Mouse (Mus musculus) limb, embryonic 15.5 days (tissue): ENCODE measurements around the gene Nck1. TPM values are rescaled to one million over a fixed set of nuclear protein-coding genes. Genes with fewer than 3 reads are reported as not detected.
A peak's percentile ranks its signal among the peaks of the same experiment; 100 is the strongest.

Experiments used
- ATAC-seq: fragments of 200-750 bp; cut with Nextera tagmentation; 2 replicates; pipeline ENCODE4 v1.8.0; 2017; ENCODE audit warnings: low read depth, moderate TSS enrichment; ENCODE audit not compliant: insufficient number of reproducible peaks, low FRiP score, low TSS enrichment
- H3K27ac ChIP-seq: fragments of 300-500 bp; sonication (generic); 2 replicates; pipeline ENCODE4 v1.5.1; 2015; ENCODE audit warnings: moderate library complexity, mild to moderate bottlenecking, inconsistent platforms
- H3K27me3 ChIP-seq: fragments of 300-500 bp; sonication (generic); 2 replicates; pipeline ENCODE4 v1.6.1; 2015; ENCODE audit warnings: inconsistent platforms
- H3K36me3 ChIP-seq: fragments of 300-500 bp; sonication (generic); 2 replicates; pipeline ENCODE4 v1.6.1; 2015; ENCODE audit warnings: inconsistent platforms
- H3K4me1 ChIP-seq: fragments of 300-500 bp; sonication (generic); 2 replicates; pipeline ENCODE4 v1.6.1; 2015; ENCODE audit warnings: inconsistent platforms
- H3K4me2 ChIP-seq: fragments of 300-500 bp; sonication (generic); 2 replicates; pipeline ENCODE4 v1.6.1; 2015; ENCODE audit warnings: mild to moderate bottlenecking, inconsistent platforms
- H3K4me3 ChIP-seq: fragments of 300-500 bp; sonication (generic); 2 replicates; pipeline ENCODE4 v1.5.1; 2015; ENCODE audit warnings: mild to moderate bottlenecking, inconsistent platforms
- H3K9ac ChIP-seq: fragments of 300-500 bp; sonication (generic); 2 replicates; pipeline ENCODE4 v1.6.1; 2015; ENCODE audit warnings: inconsistent platforms
- H3K9me3 ChIP-seq: fragments of 300-500 bp; sonication (generic); 2 replicates; pipeline ENCODE4 v1.6.1; 2016; ENCODE audit warnings: inconsistent platforms
- WGBS: fragments of 180-500 bp; shearing (Covaris S2); methylation state at CpG from one replicate; pipeline ENCODE4 v1.1.7; 2015; 5-methylcytosine and 5-hydroxymethylcytosine counted together
- polyA plus RNA-seq: library from polyadenylated mRNA; unstranded; fragments of >200 nt; fragmentation: Nextera tagmentation; extraction: Ambion mirVana; gene quantifications from 2 replicates; pipeline ENCODE4 v1.2.1, GENCODE M21; 2015

Gene Nck1
- polyA plus RNA-seq, 1 experiment from 2014 or later = 71.6 TPM

DNA sequence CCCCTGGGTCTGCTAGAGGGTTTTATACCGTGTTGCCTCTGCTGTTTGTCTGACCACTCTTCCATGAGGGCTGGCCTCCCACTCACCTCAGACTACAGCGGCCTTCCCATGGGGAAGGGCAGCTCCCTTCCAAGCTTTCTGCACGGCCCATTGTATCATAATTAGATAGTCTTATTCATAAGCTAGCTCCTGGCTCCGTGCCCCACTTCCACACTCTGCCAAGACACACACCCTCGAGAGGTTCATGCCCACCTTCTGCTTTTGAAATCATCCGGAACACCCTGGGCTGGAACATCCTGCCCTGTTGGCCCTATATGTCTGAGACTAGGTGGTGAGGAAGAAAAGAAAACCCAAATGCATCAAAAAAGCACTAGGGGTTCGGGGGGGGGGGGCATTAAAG, 78.3 kb downstream of the Nck1 start:
- no peaks in the 10 kb centered on the region for H3K9me3 ChIP-seq
- no peaks in the 10 kb centered on the region for H3K27me3 ChIP-seq
- peak overlapping the region; percentile 7; the same call in 1 of the 2 replicates for H3K27ac ChIP-seq
- H3K36me3 ChIP-seq = peaks cover 3% of the 10 kb centered on the region; the same call in 1 of the 2 replicates
- peaks cover 22% of the 10 kb centered on the region for H3K4me1 ChIP-seq
- WGBS = 72% methylated on average over 7 of the region's 7 CpGs
- no peak overlapping the region for H3K4me3 ChIP-seq
- H3K9ac ChIP-seq = no peak overlapping the region
- no peak overlapping the region for H3K4me2 ChIP-seq
- ATAC-seq = no peak

DNA sequence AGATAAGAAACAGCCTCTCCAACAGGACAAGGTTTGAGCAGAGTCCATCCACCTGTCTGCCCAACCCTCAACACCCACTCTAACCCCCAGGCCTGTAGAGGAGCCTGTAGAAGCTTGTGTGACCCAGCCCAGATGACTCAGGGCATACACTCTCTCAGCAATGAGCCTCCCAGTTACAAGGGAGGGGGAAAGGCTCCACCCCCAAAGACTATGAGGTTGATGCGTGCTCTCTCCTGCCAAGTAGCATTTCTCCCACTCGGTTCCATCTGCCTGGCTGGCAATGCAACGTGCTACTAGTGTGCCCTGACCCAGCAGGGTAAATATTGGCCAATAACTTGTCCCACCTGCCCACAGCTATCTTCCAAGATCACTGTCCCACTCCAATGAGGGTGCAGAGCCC, 79.2 kb downstream of the Nck1 start:
- no peak overlapping the region for H3K4me2 ChIP-seq
- peaks cover 21% of the 10 kb centered on the region for H3K4me1 ChIP-seq
- ATAC-seq = peak; percentile 67
- H3K36me3 ChIP-seq = peaks cover 3% of the 10 kb centered on the region; the same call in 1 of the 2 replicates
- H3K27ac ChIP-seq = no peak overlapping the region
- no peak overlapping the region for H3K4me3 ChIP-seq
- 61% methylated on average over 3 of the region's 3 CpGs for WGBS
- no peaks in the 10 kb centered on the region for H3K9me3 ChIP-seq
- H3K27me3 ChIP-seq = no peaks in the 10 kb centered on the region
- no peak overlapping the region for H3K9ac ChIP-seq

DNA sequence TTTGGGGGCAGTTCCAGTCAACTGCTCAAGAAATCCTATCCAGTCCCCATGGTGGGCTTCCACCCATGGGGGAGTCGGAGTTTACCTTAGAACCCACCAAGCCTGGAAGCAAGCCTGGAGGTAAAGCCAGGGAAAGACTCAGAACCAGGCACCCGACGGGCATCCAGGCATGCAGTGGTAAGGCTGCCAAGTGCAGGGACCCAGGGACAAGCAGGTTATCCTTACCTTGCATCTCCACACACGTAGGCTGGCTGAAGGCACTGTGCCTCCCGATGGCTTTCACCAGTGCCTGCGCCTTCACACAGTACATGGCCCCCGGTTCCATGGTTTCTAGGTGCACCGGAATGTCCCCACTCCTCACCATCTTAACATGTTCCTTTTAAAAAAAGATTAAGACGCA, 79.9 kb downstream of the Nck1 start:
- Histone ChIP-seq H3K9me3 (no peaks in the 10 kb centered on the region), H3K4me3 (no peak overlapping the region), H3K27me3 (no peaks in the 10 kb centered on the region), H3K4me1 (peaks cover 17% of the 10 kb centered on the region), H3K36me3 (peaks cover 3% of the 10 kb centered on the region; the same call in 1 of the 2 replicates), H3K9ac (no peak overlapping the region), H3K4me2 (no peak overlapping the region), H3K27ac (no peak overlapping the region)
- 95% methylated on average over 9 of the region's 9 CpGs for WGBS
- ATAC-seq = no peak

DNA sequence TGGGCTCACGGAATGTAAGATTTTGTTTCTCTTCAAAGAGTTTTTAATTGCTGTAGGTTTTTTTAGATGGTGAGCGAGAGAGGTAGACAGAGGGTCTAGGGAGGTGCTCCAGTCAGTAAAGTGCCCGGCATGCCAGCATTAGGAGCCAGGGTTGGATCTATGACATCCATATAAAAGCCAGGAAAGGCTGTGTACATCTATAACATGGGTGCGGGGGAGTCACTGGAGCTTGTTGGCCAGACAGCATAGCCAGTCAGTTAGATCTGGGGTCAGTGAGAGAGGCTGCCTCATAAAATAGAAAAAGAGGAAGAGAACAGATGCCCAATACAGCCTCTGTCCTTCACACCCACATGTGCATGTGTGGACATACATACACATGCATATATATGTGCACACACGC, 80.6 kb downstream of the Nck1 start:
- no peaks in the 10 kb centered on the region for H3K27me3 ChIP-seq
- H3K9ac ChIP-seq = no peak overlapping the region
- WGBS = 94% methylated on average over 5 of the region's 5 CpGs
- H3K4me1 ChIP-seq = peaks cover 14% of the 10 kb centered on the region; the same call in 1 of the 2 replicates
- no peak overlapping the region for H3K27ac ChIP-seq
- no peak overlapping the region for H3K4me2 ChIP-seq
- ATAC-seq = no peak
- H3K9me3 ChIP-seq = no peaks in the 10 kb centered on the region
- H3K36me3 ChIP-seq = peaks cover 5% of the 10 kb centered on the region; the same call in 1 of the 2 replicates
- no peak overlapping the region for H3K4me3 ChIP-seq

DNA sequence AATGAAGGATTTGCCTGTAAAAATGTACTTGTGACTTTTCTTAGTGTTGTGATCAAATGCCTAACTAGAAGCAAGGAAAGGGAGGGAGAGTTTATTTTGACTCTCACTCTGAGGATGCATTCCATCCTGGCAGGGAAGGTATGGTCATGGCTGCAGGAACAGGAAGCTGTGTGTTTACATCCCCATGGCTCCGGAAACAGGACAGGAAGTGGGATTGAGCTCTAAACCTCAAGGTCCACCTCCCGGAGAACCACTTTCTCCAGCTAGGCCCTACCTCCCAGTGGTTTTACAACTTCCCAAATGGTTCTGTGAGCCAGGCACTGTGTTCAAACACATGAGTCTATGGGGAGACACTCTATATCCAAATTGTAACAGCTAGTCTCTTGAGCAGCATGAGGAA, 82.2 kb downstream of the Nck1 start:
- WGBS = 68% methylated on average over 2 of the region's 2 CpGs
- H3K27ac ChIP-seq = no peak overlapping the region
- peaks cover 14% of the 10 kb centered on the region; the same call in 1 of the 2 replicates for H3K4me1 ChIP-seq
- ATAC-seq = no peak
- H3K9ac ChIP-seq = no peak overlapping the region
- H3K27me3 ChIP-seq = no peaks in the 10 kb centered on the region
- H3K4me3 ChIP-seq = no peak overlapping the region
- H3K4me2 ChIP-seq = no peak overlapping the region
- peaks cover 11% of the 10 kb centered on the region; the same call in 1 of the 2 replicates for H3K36me3 ChIP-seq
- H3K9me3 ChIP-seq = no peaks in the 10 kb centered on the region

DNA sequence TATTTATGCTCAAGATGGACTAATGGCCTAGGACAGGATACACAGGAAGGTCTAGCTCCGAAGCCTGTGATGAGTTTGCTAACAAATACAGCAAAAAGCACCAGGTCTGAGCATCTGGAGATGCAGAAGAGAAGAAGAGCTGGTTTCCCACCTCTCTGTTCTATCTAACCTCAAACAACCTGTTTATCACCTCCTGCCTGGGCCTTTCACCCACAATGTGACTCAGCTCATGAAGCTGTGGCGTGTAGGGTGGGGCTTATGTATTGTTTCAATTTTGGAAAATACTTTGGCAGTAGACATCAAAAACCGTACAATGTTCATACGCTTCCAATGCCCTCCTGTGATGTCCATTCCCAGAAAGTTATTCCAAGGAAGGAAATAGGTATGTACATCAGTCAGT, 83.8 kb downstream of the Nck1 start:
- Histone ChIP-seq H3K9me3 (no peaks in the 10 kb centered on the region), H3K27ac (no peak overlapping the region), H3K4me3 (no peak overlapping the region), H3K4me2 (no peak overlapping the region), H3K9ac (no peak overlapping the region), H3K36me3 (peaks cover 16% of the 10 kb centered on the region; the same call in 1 of the 2 replicates), H3K4me1 (peaks cover 8% of the 10 kb centered on the region; the same call in 1 of the 2 replicates), H3K27me3 (no peaks in the 10 kb centered on the region)
- 89% methylated on average over 4 of the region's 4 CpGs for WGBS
- no peak for ATAC-seq

DNA sequence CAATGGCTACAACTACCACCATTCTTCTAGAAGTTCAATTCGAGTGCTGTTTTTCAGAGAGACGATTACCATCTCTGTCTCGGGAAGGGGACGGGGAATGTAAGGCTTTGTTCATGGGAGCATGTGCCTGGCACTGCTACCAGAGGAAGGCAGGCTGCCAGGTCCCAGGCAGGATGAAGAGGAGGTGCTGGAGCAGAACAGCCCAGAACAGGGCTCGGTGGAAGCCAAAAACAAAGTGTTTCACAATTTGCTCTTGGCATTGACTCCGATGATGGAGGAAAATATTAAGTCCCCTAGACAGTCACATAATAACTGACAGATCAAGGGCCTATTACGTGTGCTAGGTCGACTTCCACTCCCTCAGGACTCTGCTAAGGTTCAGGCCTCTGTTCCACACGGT, 84.3 kb downstream of the Nck1 start:
- Histone ChIP-seq H3K9me3 (no peaks in the 10 kb centered on the region), H3K27me3 (no peaks in the 10 kb centered on the region), H3K9ac (no peak overlapping the region), H3K27ac (no peak overlapping the region), H3K4me3 (no peak overlapping the region), H3K36me3 (peaks cover 13% of the 10 kb centered on the region; the same call in 1 of the 2 replicates), H3K4me1 (0 out of 2 replicates have a peak, but pooled peaks cover 5% of the 10 kb centered on the region), H3K4me2 (no peak overlapping the region)
- 67% methylated on average over 9 of the region's 9 CpGs for WGBS
- no peak for ATAC-seq

DNA sequence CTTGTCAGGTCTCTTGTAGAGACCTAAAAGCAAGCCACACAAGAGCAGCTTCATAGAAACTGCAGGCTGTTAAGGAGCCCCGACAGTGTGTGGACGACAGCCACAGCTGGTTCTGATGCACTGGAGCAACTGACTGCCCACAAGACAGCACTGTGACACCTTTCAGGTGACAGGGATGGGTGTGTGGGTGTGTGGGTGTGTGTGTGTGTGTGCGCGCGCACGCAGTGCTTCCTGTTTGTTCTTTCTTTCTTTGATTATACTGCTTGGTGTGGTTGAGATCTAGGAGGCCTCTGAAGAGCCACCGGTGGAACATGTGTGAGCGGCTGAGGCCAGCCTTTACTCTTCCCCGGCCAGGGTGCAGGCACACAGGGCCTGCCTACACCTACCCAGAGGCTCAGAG, 85.7 kb downstream of the Nck1 start:
- H3K4me2 ChIP-seq = no peak overlapping the region
- no peak overlapping the region for H3K27ac ChIP-seq
- H3K9ac ChIP-seq = no peak overlapping the region
- H3K9me3 ChIP-seq = no peaks in the 10 kb centered on the region
- no peak for ATAC-seq
- H3K4me1 ChIP-seq = 0 out of 2 replicates have a peak, but pooled peaks cover 6% of the 10 kb centered on the region
- no peak overlapping the region for H3K4me3 ChIP-seq
- 94% methylated on average over 9 of the region's 9 CpGs for WGBS
- H3K36me3 ChIP-seq = peaks cover 13% of the 10 kb centered on the region; the same call in 1 of the 2 replicates
- H3K27me3 ChIP-seq = no peaks in the 10 kb centered on the region

DNA sequence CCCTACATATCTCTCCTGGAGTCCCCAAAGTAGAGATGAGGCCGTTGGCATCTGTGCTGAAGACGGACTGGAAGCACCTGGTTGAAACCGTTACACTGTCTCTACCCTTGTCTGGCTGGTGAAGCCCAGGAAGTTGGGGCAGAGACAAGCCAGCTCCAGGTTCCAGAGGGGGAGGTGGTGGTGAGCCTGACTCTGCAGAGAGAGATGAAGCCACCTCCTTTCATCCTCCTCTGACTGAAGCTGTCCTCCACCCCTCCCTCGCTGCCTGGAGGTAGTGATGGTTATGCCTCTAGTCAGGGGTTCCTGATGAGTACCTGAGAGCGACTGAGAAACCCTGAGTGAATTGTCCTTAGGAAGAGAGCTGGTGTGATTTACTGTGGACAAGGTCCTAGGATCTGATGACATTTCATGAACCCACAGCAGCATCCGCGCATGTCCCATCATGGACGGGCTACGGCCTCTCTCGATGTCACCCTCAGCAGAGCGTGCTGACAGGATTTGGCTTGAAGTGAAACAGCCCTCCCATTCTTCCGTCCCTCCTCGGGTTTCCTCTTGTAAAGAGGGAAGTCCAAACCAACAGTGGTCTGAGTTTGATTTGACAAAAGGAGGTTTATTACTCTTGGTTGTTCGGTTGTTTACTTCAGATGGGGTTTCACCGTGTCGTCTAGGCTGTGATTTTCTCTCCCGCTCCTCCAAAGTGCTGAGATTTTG, 87.8 kb downstream of the Nck1 start:
- 76% methylated on average over 17 of the region's 17 CpGs for WGBS
- no peak for ATAC-seq

DNA sequence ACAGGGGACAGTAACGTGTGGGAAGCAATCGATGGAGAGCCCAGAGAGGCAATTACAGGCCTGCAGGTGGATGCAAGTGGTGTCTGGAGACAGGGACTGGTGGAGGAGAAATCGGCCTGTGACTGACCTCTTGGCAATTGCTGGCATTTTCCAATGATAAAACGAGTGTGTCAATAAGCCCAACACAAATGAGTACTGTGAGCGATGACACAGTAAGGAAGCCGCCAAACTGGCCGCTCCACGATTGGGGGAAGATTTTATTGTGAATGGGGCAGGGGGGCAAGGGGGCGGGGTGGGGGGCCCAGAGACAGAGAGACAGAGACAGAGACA, 91.3 kb downstream of the Nck1 start:
- H3K27me3 ChIP-seq = no peaks in the 10 kb centered on the region
- peak overlapping the region; percentile 41 for H3K4me3 ChIP-seq
- H3K4me1 ChIP-seq = 0 out of 2 replicates have a peak, but pooled peaks cover 12% of the 10 kb centered on the region
- ATAC-seq = no peak
- H3K36me3 ChIP-seq = peaks cover 5% of the 10 kb centered on the region; the same call in 1 of the 2 replicates
- H3K27ac ChIP-seq = no peak overlapping the region
- H3K4me2 ChIP-seq = peak overlapping the region; percentile 55
- no peaks in the 10 kb centered on the region for H3K9me3 ChIP-seq
- WGBS = 11% methylated on average over 9 of the region's 9 CpGs
- H3K9ac ChIP-seq = 0 out of 2 replicates have a peak overlapping the region, but pooled peaks have one; percentile 18

More for the DNA sequence above, 87.8 kb downstream of the Nck1 start:
- no peak overlapping the region for H3K4me2 ChIP-seq
- no peak overlapping the region for H3K27ac ChIP-seq
- H3K27me3 ChIP-seq = no peaks in the 10 kb centered on the region
- no peak overlapping the region for H3K9ac ChIP-seq
- no peaks in the 10 kb centered on the region for H3K9me3 ChIP-seq
- peaks cover 13% of the 10 kb centered on the region; the same call in 1 of the 2 replicates for H3K36me3 ChIP-seq
- 0 out of 2 replicates have a peak, but pooled peaks cover 11% of the 10 kb centered on the region for H3K4me1 ChIP-seq
- H3K4me3 ChIP-seq = no peak overlapping the region

DNA sequence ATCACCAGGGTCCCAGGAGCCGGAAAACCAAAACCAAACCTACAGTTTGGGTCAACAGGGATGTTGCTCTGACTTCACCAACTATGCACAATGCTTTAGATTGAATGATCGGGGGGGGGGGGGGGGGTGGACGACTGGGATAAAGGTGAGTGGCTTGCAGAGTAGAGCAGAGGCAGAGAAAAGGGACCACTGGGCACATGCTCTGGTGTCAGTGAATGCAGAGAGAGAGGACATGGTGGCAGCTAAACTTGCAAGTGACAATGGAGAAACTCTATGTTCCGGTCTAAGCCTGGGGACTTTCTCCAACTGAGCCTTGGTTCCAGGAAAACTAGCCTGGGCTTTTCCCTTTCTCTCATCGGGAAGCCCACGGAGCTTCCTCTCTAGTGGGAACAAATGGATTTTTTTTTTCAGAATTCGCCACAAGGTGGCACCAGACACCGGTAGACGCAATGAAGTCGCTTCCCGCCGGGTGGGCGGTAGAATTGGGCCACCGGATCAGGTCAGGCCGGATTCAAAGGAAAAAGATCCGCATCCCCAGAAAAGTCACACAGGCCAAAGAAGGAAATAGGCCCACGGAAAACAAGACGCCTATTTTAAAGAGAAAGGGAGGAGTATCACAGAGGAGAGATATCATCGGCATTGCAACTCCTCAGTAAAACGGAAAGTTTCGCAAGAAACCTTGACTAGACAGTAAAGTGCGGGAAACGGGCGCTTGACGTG, 91.8 kb downstream of the Nck1 start:
- Histone ChIP-seq H3K27me3 (no peaks in the 10 kb centered on the region), H3K36me3 (0 out of 2 replicates have a peak, but pooled peaks cover 5% of the 10 kb centered on the region), H3K27ac (no peak overlapping the region), H3K4me2 (peak overlapping the region; percentile 55), H3K9me3 (no peaks in the 10 kb centered on the region), H3K9ac (0 out of 2 replicates have a peak overlapping the region, but pooled peaks have one; percentile 18), H3K4me3 (peak overlapping the region; percentile 41), H3K4me1 (0 out of 2 replicates have a peak, but pooled peaks cover 12% of the 10 kb centered on the region)
- no peak for ATAC-seq
- 7% methylated on average over 25 of the region's 25 CpGs for WGBS

DNA sequence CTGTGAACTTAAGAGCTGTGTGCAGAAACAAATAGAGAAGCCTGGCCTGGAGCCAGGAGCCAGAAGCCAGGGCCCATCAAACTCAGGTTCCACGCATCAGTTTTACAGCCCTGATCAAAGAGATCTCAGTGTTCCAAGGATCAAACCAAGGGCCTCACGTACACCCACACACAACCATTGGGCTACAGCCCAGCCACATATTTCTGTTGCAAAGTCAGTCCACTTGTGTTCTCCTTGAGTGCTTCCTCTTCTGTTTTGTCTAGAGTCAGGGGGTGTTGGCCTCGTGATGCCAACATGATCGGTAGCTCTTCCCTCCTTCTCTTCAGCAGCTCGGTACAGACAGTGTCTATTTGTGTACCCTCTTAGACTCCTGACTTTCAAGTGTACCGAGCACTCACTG, 93.5 kb downstream of the Nck1 start:
- ATAC-seq = no peak
- 42% methylated on average over 6 of the region's 6 CpGs for WGBS
- Histone ChIP-seq H3K27ac (no peak overlapping the region), H3K4me1 (0 out of 2 replicates have a peak, but pooled peaks cover 12% of the 10 kb centered on the region), H3K27me3 (peaks cover 15% of the 10 kb centered on the region; the same call in 1 of the 2 replicates), H3K9me3 (no peaks in the 10 kb centered on the region), H3K4me2 (no peak overlapping the region), H3K36me3 (no peaks in the 10 kb centered on the region), H3K9ac (no peak overlapping the region), H3K4me3 (no peak overlapping the region)
